Mouse (Mus musculus) left cerebral cortex, postnatal 14 days (tissue): Measurements from ENCODE around the gene Rabgap1. TPM values are rescaled to one million over a fixed set of nuclear protein-coding genes. Genes with fewer than 3 reads are reported as not detected.

Experiments used
- DNase-seq, 2 experiments: peaks; one replicate each; pipeline ENCODE4 v3.0.0; 2021 to 2022; ENCODE audit warnings: low spot score in 2 of 2, mixed read lengths in 1 of 2
- intact Hi-C: fragments of 180-260 bp; cut with DNase I; formaldehyde crosslinking; loops from one replicate; pipeline ENCODE4 v1.15.1; 2025
- total RNA-seq, 2 experiments: library from RNA; stranded (reverse); gene quantifications; 2 replicates each; pipeline ENCODE4 v1.2.3; 2021

Gene Rabgap1
- total RNA-seq, 2 experiments from 2014 or later: 84.3 to 85.5 TPM

DNA sequence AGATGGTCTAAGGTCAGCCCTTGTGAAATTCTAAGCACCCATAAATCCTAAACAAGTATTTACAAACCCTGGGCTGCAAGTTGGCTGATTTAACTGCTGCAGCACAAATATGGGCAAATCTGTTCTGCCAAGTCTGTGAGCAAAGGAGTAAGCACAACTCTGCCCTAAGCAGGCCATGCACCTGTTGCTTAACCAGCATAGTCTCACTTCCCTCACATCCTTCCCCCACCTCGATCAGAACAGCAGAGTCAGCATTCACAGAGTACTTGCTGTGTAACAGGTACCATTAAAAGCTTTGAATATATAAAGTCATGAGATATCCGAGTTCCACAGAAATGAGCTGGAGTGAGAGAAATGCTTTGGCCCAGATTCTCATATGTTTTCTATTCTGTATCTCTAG, 135.1 kb downstream of the Rabgap1 start:
- intact Hi-C loops: no loop called here
- no peak for DNase-seq

DNA sequence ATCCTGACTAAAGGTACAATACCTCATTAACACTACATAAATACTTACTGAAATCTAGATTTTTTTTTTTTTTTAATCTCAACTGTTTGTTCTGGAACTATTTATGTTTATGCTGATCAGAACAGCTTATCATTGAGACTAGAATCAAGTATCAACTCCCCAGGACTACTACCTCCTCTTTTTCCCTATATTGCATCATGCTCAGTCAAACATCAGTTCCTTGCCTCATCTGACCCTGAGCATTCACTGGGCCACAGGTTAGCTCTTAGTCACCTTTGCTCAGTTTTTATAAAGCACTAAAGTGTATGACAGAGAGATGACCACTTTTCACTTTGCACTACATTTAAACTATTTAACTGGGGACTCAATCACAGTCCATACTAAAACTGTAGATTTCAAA, 144.8 kb downstream of the Rabgap1 start:
- intact Hi-C loops: no loop called here
- DNase-seq: no peak

Other genes with a start within 250 kb of the Rabgap1 start
- gene Olfr366, start 231.7 kb upstream of the Rabgap1 start, total RNA-seq: not detected
- not detected for gene Olfr368, start 116.8 kb upstream of the Rabgap1 start, total RNA-seq
- 10 to 100 TPM; 22.4 to 25.2 TPM for gene Pdcl, start 83.9 kb upstream of the Rabgap1 start, total RNA-seq
- gene Rc3h2, start 20.4 kb upstream of the Rabgap1 start, total RNA-seq: 10 to 100 TPM; 81.1 to 92.8 TPM
- 1 to 10 TPM; 8.9 to 9.3 TPM for gene Zbtb26, start 144 bp upstream of the Rabgap1 start, total RNA-seq
- 10 to 100 TPM; 12.5 to 13.9 TPM for gene Zbtb6, start 108 bp upstream of the Rabgap1 start, total RNA-seq
- gene Gpr21, start 73.1 kb downstream of the Rabgap1 start, total RNA-seq: 10 to 100 TPM in 1 of 2 experiments, 1 to 10 TPM in 1; 9.3 to 10.7 TPM